In genomic region chr19:53080487-53080886, GRCm38 (mm10) we compare ENCODE assay signal across 20 mouse cellular contexts. TPM values are rescaled to one million over a fixed set of nuclear protein-coding genes. Genes with fewer than 3 reads are reported as not detected.
DNase-seq lines count a peak whose midpoint lies in the region; ATAC-seq and TF ChIP-seq lines count a peak whose summit lies in the region.
"Had no signal": no experiment of that assay in that cellular context is flagged by ENCODE, and none has a peak within 500 bp of the region (broad histone marks: within the 10 kb centered on the region; RNA-seq: fewer than 3 reads in every experiment).

No protein-coding gene starts in this region.

- peak; percentile 59 for DNase-seq in heart, adult 11 months
- DNase-seq in heart, postnatal 25 days (ENCODE audit: low spot score) = no peak
- no peak for DNase-seq in embryonic facial prominence, embryonic 10.5 days (ENCODE audit: low spot score)
- no peak for DNase-seq in testis, postnatal 14 days (ENCODE audit: low spot score)
- DNase-seq in adrenal gland, postnatal 36 days = no peak
- DNase-seq in liver, embryonic 11.5 days (ENCODE audit: low spot score) = no peak
- DNase-seq: adrenal gland, postnatal 14 days; gastrocnemius, postnatal 36 days; heart, postnatal 14 days; layer of hippocampus, postnatal 36 days; thymus, adult 18-20 months; thymus, postnatal 4 days had no signal

- 64% methylated on average over 3 of the region's 3 CpGs for WGBS in embryonic facial prominence, embryonic 10.5 days
- 33% methylated on average over 3 of the region's 3 CpGs for WGBS in intestine, postnatal 0 days
- WGBS in limb, embryonic 15.5 days = 33% methylated on average over 3 of the region's 3 CpGs
- WGBS in liver, embryonic 11.5 days = 51% methylated on average over 3 of the region's 3 CpGs

- peaks cover 5% of the 10 kb centered on the region; the same call in 1 of the 2 replicates for H3K9me3 ChIP-seq in embryonic facial prominence, embryonic 10.5 days
- no peaks in the 10 kb centered on the region for H3K9me3 ChIP-seq in intestine, postnatal 0 days (ENCODE audit: control insufficient read depth)
- no peaks in the 10 kb centered on the region for H3K9me3 ChIP-seq in limb, embryonic 15.5 days
- H3K9me3 ChIP-seq in liver, embryonic 11.5 days (ENCODE audit: control insufficient read depth, low read length) = no peaks in the 10 kb centered on the region
- H3K9me3 ChIP-seq: hindbrain, embryonic 13.5 days had no signal

- H3K4me2 ChIP-seq in intestine, postnatal 0 days (replicated peaks; ENCODE audit: low read depth) = peak overlapping the region; percentile 13; the same call in 1 of the 2 replicates
- H3K4me2 ChIP-seq in limb, embryonic 15.5 days = no peak overlapping the region
- H3K4me2 ChIP-seq in liver, embryonic 11.5 days = no peak overlapping the region
- H3K4me2 ChIP-seq: heart, embryonic 12.5 days; hindbrain, embryonic 13.5 days had no signal

- no peak for TF ChIP-seq CTCF in intestine, postnatal 0 days (IDR thresholded peaks at IDR 0.05; ENCODE audit: low read depth)

- intact Hi-C loops in heart, postnatal 25 days (cut with DNase I) = no loop called here

- peak; percentile 96 for ATAC-seq in intestine, postnatal 0 days
- no peak for ATAC-seq in limb, embryonic 15.5 days (ENCODE audit: insufficient number of reproducible peaks, low FRiP score, low TSS enrichment, low read depth)
- no peak for ATAC-seq in liver, embryonic 11.5 days (replicated peaks; ENCODE audit: low FRiP score)
- ATAC-seq: CD4-positive, CD25-positive, alpha-beta regulatory T cell, adult 4 months; forebrain, embryonic 14.5 days had no signal

- H3K9ac ChIP-seq in intestine, postnatal 0 days (ENCODE audit: low read depth, low read length) = no peak overlapping the region
- H3K9ac ChIP-seq in limb, embryonic 15.5 days = no peak overlapping the region
- H3K9ac ChIP-seq in liver, embryonic 11.5 days (ENCODE audit: low read depth, low read length) = no peak overlapping the region
- H3K9ac ChIP-seq: heart, embryonic 12.5 days; hindbrain, embryonic 13.5 days; liver, embryonic 14.5 days had no signal

- no peaks in the 10 kb centered on the region for H3K27me3 ChIP-seq in embryonic facial prominence, embryonic 10.5 days (replicated peaks; ENCODE audit: low read depth, poor library complexity, severe bottlenecking)
- H3K27me3 ChIP-seq in intestine, postnatal 0 days (replicated peaks; ENCODE audit: control insufficient read depth, insufficient read depth, low read length) = no peaks in the 10 kb centered on the region
- no peaks in the 10 kb centered on the region for H3K27me3 ChIP-seq in limb, embryonic 15.5 days
- H3K27me3 ChIP-seq in liver, embryonic 11.5 days (replicated peaks; ENCODE audit: control insufficient read depth, insufficient read depth, low read length) = no peaks in the 10 kb centered on the region
- H3K27me3 ChIP-seq: heart, embryonic 12.5 days; hindbrain, embryonic 13.5 days had no signal

- H3K4me1 ChIP-seq in embryonic facial prominence, embryonic 10.5 days = peaks cover 63% of the 10 kb centered on the region
- peaks cover 11% of the 10 kb centered on the region for H3K4me1 ChIP-seq in intestine, postnatal 0 days (replicated peaks; ENCODE audit: control insufficient read depth, insufficient read depth, low read length)
- peaks cover 58% of the 10 kb centered on the region for H3K4me1 ChIP-seq in limb, embryonic 15.5 days
- no peaks in the 10 kb centered on the region; the same call in 1 of the 2 replicates for H3K4me1 ChIP-seq in liver, embryonic 11.5 days (replicated peaks; ENCODE audit: control insufficient read depth, insufficient read depth, low read length)
- H3K4me1 ChIP-seq: hindbrain, embryonic 13.5 days had no signal

- H3K36me3 ChIP-seq in embryonic facial prominence, embryonic 10.5 days (replicated peaks) = no peaks in the 10 kb centered on the region
- no peaks in the 10 kb centered on the region for H3K36me3 ChIP-seq in intestine, postnatal 0 days (ENCODE audit: control insufficient read depth, insufficient read depth)
- no peaks in the 10 kb centered on the region for H3K36me3 ChIP-seq in limb, embryonic 15.5 days
- H3K36me3 ChIP-seq in liver, embryonic 11.5 days (ENCODE audit: control insufficient read depth, insufficient read depth, low read length) = no peaks in the 10 kb centered on the region
- H3K36me3 ChIP-seq: hindbrain, embryonic 13.5 days had no signal

- peak overlapping the region; percentile 73; the same call in 1 of the 2 replicates for H3K27ac ChIP-seq in embryonic facial prominence, embryonic 10.5 days (replicated peaks)
- H3K27ac ChIP-seq in intestine, postnatal 0 days (ENCODE audit: low read depth, low read length) = peak overlapping the region; percentile 72; the same call in 1 of the 2 replicates
- H3K27ac ChIP-seq in limb, embryonic 15.5 days = peak overlapping the region; percentile 38; the same call in 1 of the 2 replicates
- H3K27ac ChIP-seq in liver, embryonic 11.5 days (ENCODE audit: low read depth, low read length) = no peak overlapping the region
- H3K27ac ChIP-seq: hindbrain, embryonic 13.5 days; layer of hippocampus, adult 2 months; liver, embryonic 14.5 days had no signal

- H3K4me3 ChIP-seq in embryonic facial prominence, embryonic 10.5 days = no peak overlapping the region
- no peak overlapping the region for H3K4me3 ChIP-seq in intestine, postnatal 0 days (ENCODE audit: low read depth, low read length)
- no peak overlapping the region for H3K4me3 ChIP-seq in limb, embryonic 15.5 days
- no peak overlapping the region for H3K4me3 ChIP-seq in liver, embryonic 11.5 days (ENCODE audit: low read depth, low read length)
- H3K4me3 ChIP-seq: heart, embryonic 12.5 days; hindbrain, embryonic 13.5 days; layer of hippocampus, adult 2 months had no signal

RNA-seq across cellular contexts. Expression of gene Xpnpep1, which starts 40.5 kb away (rescaled TPM):
- 10 to 100 TPM; 80.0 to 90.6 TPM for total RNA-seq in heart, postnatal 25 days (2021)
- 158 and 159 TPM in 2 replicates for polyA plus RNA-seq in embryonic facial prominence, embryonic 10.5 days (2016; fragmentation: Nextera tagmentation; extraction: Ambion mirVana)
- 333 and 357 TPM in 2 replicates for polyA plus RNA-seq in intestine, postnatal 0 days (2015; fragmentation: Nextera tagmentation; extraction: Ambion mirVana)
- 144 and 161 TPM in 2 replicates for polyA plus RNA-seq in limb, embryonic 15.5 days (2015; fragmentation: Nextera tagmentation; extraction: Ambion mirVana)
- total RNA-seq in adrenal gland, postnatal 36 days (2021) = 10 to 100 TPM; 87.8 to 98.7 TPM
- polyA plus RNA-seq in liver, embryonic 11.5 days (2014; fragmentation: Nextera tagmentation; extraction: Ambion mirVana) = 180 and 196 TPM in 2 replicates

RNA-seq across cellular contexts. Expression of gene Add3, which starts 59.8 kb away (rescaled TPM):
- total RNA-seq in heart, postnatal 25 days (2021) = 10 to 100 TPM; 50.2 to 53.3 TPM
- polyA plus RNA-seq in embryonic facial prominence, embryonic 10.5 days (2016; fragmentation: Nextera tagmentation; extraction: Ambion mirVana) = 61.7 and 67.2 TPM in 2 replicates
- polyA plus RNA-seq in intestine, postnatal 0 days (2015; fragmentation: Nextera tagmentation; extraction: Ambion mirVana) = 46.8 and 50.9 TPM in 2 replicates
- 97.1 and 98.7 TPM in 2 replicates for polyA plus RNA-seq in limb, embryonic 15.5 days (2015; fragmentation: Nextera tagmentation; extraction: Ambion mirVana)
- total RNA-seq in adrenal gland, postnatal 36 days (2021) = 10 to 100 TPM; 36.6 to 52.5 TPM
- polyA plus RNA-seq in liver, embryonic 11.5 days (2014; fragmentation: Nextera tagmentation; extraction: Ambion mirVana) = 65.0 and 69.0 TPM in 2 replicates
